Mouse (Mus musculus): Measurements from ENCODE around the gene Prorsd1. TPM values are rescaled to one million over a fixed set of nuclear protein-coding genes. Genes with fewer than 3 reads are reported as not detected.

Prorsd1 gene
- polyA plus RNA-seq, 1 experiment from 2014 or later = 26.0 TPM

- H3K4me3 ChIP-seq (ENCODE audit: low read length) = no peak overlapping the region
- 89% methylated on average over 1 of the region's 1 CpGs for WGBS
Observed at GRCm38 (mm10) chr11:29509421-29509820, 5.4 kb downstream of the Prorsd1 start.

GRCm38 (mm10) chr11:29504899-29505625, 9.8 kb downstream of the Prorsd1 start:
- Histone ChIP-seq H3K27ac (ENCODE audit: low read length) (no peak overlapping the region), H3K4me3 (ENCODE audit: low read length) (no peak overlapping the region), H3K4me1 (replicated peaks; ENCODE audit: control insufficient read depth, insufficient read depth, low read length) (no peaks in the 10 kb centered on the region), H3K9me3 (ENCODE audit: control insufficient read depth, low read length) (no peaks in the 10 kb centered on the region), H3K36me3 (ENCODE audit: control insufficient read depth, insufficient read depth, low read length) (peaks cover 12% of the 10 kb centered on the region), H3K27me3 (ENCODE audit: control insufficient read depth, insufficient read depth, low read depth, low read length) (no peaks in the 10 kb centered on the region), H3K9ac (ENCODE audit: low read length) (no peak overlapping the region), H3K4me2 (ENCODE audit: low read depth, low read length) (no peak overlapping the region)
- ATAC-seq (ENCODE audit: low read depth) = no peak
- 72% methylated on average over 2 of the region's 2 CpGs for WGBS

More at GRCm38 (mm10) chr11:29509421-29509820, 5.4 kb downstream of the Prorsd1 start:
- peaks cover 8% of the 10 kb centered on the region for H3K4me1 ChIP-seq (replicated peaks; ENCODE audit: control insufficient read depth, insufficient read depth, low read length)
- no peaks in the 10 kb centered on the region for H3K9me3 ChIP-seq (ENCODE audit: control insufficient read depth, low read length)
- no peak overlapping the region for H3K27ac ChIP-seq (ENCODE audit: low read length)
- H3K9ac ChIP-seq (ENCODE audit: low read length) = no peak overlapping the region
- no peaks in the 10 kb centered on the region for H3K27me3 ChIP-seq (ENCODE audit: control insufficient read depth, insufficient read depth, low read depth, low read length)
- ATAC-seq (ENCODE audit: low read depth) = no peak
- no peak overlapping the region for H3K4me2 ChIP-seq (ENCODE audit: low read depth, low read length)
- peaks cover 8% of the 10 kb centered on the region for H3K36me3 ChIP-seq (ENCODE audit: control insufficient read depth, insufficient read depth, low read length)

- H3K27ac ChIP-seq (ENCODE audit: low read length) = no peak overlapping the region
- peaks cover 12% of the 10 kb centered on the region for H3K36me3 ChIP-seq (ENCODE audit: control insufficient read depth, insufficient read depth, low read length)
- H3K9me3 ChIP-seq (ENCODE audit: control insufficient read depth, low read length) = no peaks in the 10 kb centered on the region
- 91% methylated on average over 10 of the region's 10 CpGs for WGBS
- no peak overlapping the region for H3K4me3 ChIP-seq (ENCODE audit: low read length)
- no peak overlapping the region for H3K9ac ChIP-seq (ENCODE audit: low read length)
- H3K27me3 ChIP-seq (ENCODE audit: control insufficient read depth, insufficient read depth, low read depth, low read length) = no peaks in the 10 kb centered on the region
- no peak overlapping the region for H3K4me2 ChIP-seq (ENCODE audit: low read depth, low read length)
- no peaks in the 10 kb centered on the region for H3K4me1 ChIP-seq (replicated peaks; ENCODE audit: control insufficient read depth, insufficient read depth, low read length)
- no peak for ATAC-seq (ENCODE audit: low read depth)
Observed at GRCm38 (mm10) chr11:29503948-29504893, 10.6 kb downstream of the Prorsd1 start.

GRCm38 (mm10) chr11:29496962-29497361, 17.9 kb downstream of the Prorsd1 start:
- WGBS = 81% methylated on average over 3 of the region's 3 CpGs
- Histone ChIP-seq H3K27ac (ENCODE audit: low read length) (no peak overlapping the region), H3K4me1 (replicated peaks; ENCODE audit: control insufficient read depth, insufficient read depth, low read length) (no peaks in the 10 kb centered on the region), H3K9ac (ENCODE audit: low read length) (no peak overlapping the region), H3K9me3 (ENCODE audit: control insufficient read depth, low read length) (no peaks in the 10 kb centered on the region), H3K4me3 (ENCODE audit: low read length) (no peak overlapping the region), H3K27me3 (ENCODE audit: control insufficient read depth, insufficient read depth, low read depth, low read length) (no peaks in the 10 kb centered on the region), H3K4me2 (ENCODE audit: low read depth, low read length) (no peak overlapping the region), H3K36me3 (ENCODE audit: control insufficient read depth, insufficient read depth, low read length) (peaks cover 4% of the 10 kb centered on the region)
- ATAC-seq (ENCODE audit: low read depth) = no peak

- Histone ChIP-seq H3K27ac (ENCODE audit: low read length) (no peak overlapping the region), H3K36me3 (ENCODE audit: control insufficient read depth, insufficient read depth, low read length) (peaks cover 7% of the 10 kb centered on the region; the same call in 1 of the 2 replicates), H3K4me3 (ENCODE audit: low read length) (no peak overlapping the region), H3K27me3 (ENCODE audit: control insufficient read depth, insufficient read depth, low read depth, low read length) (no peaks in the 10 kb centered on the region), H3K9ac (ENCODE audit: low read length) (no peak overlapping the region), H3K4me2 (ENCODE audit: low read depth, low read length) (no peak overlapping the region), H3K4me1 (replicated peaks; ENCODE audit: control insufficient read depth, insufficient read depth, low read length) (no peaks in the 10 kb centered on the region), H3K9me3 (ENCODE audit: control insufficient read depth, low read length) (no peaks in the 10 kb centered on the region)
- no peak for ATAC-seq (ENCODE audit: low read depth)
- 93% methylated on average over 1 of the region's 1 CpGs for WGBS
Observed at GRCm38 (mm10) chr11:29493135-29493534, 21.7 kb downstream of the Prorsd1 start.

GRCm38 (mm10) chr11:29474676-29475075, 40.2 kb downstream of the Prorsd1 start:
- H3K4me1 ChIP-seq (replicated peaks; ENCODE audit: control insufficient read depth, insufficient read depth, low read length) = no peaks in the 10 kb centered on the region
- H3K36me3 ChIP-seq (ENCODE audit: control insufficient read depth, insufficient read depth, low read length) = peaks cover 8% of the 10 kb centered on the region; the same call in 1 of the 2 replicates
- no peak overlapping the region for H3K4me3 ChIP-seq (ENCODE audit: low read length)
- no peaks in the 10 kb centered on the region for H3K27me3 ChIP-seq (ENCODE audit: control insufficient read depth, insufficient read depth, low read depth, low read length)
- no peaks in the 10 kb centered on the region for H3K9me3 ChIP-seq (ENCODE audit: control insufficient read depth, low read length)
- no peak overlapping the region for H3K4me2 ChIP-seq (ENCODE audit: low read depth, low read length)
- ATAC-seq (ENCODE audit: low read depth) = no peak
- no peak overlapping the region for H3K9ac ChIP-seq (ENCODE audit: low read length)
- H3K27ac ChIP-seq (ENCODE audit: low read length) = no peak overlapping the region

Other genes starting within 250 kb of the Prorsd1 start
- 22.2 and 22.4 TPM in 2 replicates for gene Ccdc88a, start 141.4 kb downstream of the Prorsd1 start, polyA plus RNA-seq (2015; fragmentation: Nextera tagmentation; extraction: Ambion mirVana)
- 42.0 and 43.8 TPM in 2 replicates for gene Mtif2, start 11.4 kb upstream of the Prorsd1 start, polyA plus RNA-seq (2015; fragmentation: Nextera tagmentation; extraction: Ambion mirVana)
- gene Clhc1, start 32.9 kb upstream of the Prorsd1 start, polyA plus RNA-seq (2015; fragmentation: Nextera tagmentation; extraction: Ambion mirVana) = 0.21 and 0.34 TPM in 2 replicates
- 974 and 1,066 TPM in 2 replicates for gene Rps27a, start 33.1 kb upstream of the Prorsd1 start, polyA plus RNA-seq (2015; fragmentation: Nextera tagmentation; extraction: Ambion mirVana)
- 43.0 and 44.3 TPM in 2 replicates for gene Rtn4, start 177.9 kb upstream of the Prorsd1 start, polyA plus RNA-seq (2015; fragmentation: Nextera tagmentation; extraction: Ambion mirVana)

All from lung, embryonic 16.5 days (tissue).